Mouse (Mus musculus) liver, postnatal 0 days (tissue): ENCODE data around the gene Zfp827.

Experiments used
- CTCF ChIP-seq: sonication (generic); IDR thresholded peaks from 2 replicates; pipeline ENCODE4 v1.5.1; 2016; ENCODE audit warnings: antibody characterized with exemption, low read depth
- EP300 ChIP-seq: IDR thresholded peaks from 2 replicates; pipeline ENCODE4 v1.6.1; 2016; ENCODE audit warnings: antibody characterized with exemption, low read depth, mild to moderate bottlenecking

GRCm38 (mm10) chr8:79226046-79226445, 197.8 kb downstream of the Zfp827 start:
- TF ChIP-seq CTCF, result no peak
- TF ChIP-seq EP300, result no peak
